Mouse (Mus musculus) cerebellum, adult 2 months (tissue): ENCODE data around the gene Sgcd.

Experiments used
- CTCF ChIP-seq: fragments of 200-500 bp; IDR thresholded peaks from 2 replicates; pipeline ENCODE4 v1.5.1; 2011; ENCODE audit warnings: low read depth, mild to moderate bottlenecking, control low read depth, low read length, moderate library complexity, borderline replicate concordance; ENCODE audit not compliant: insufficient read depth
- POLR2A ChIP-seq: fragments of 200-500 bp; IDR thresholded peaks from 2 replicates; pipeline ENCODE4 v1.6.1; 2011; ENCODE audit warnings: low read length, control low read depth, borderline replicate concordance; ENCODE audit not compliant: insufficient read depth

DNA sequence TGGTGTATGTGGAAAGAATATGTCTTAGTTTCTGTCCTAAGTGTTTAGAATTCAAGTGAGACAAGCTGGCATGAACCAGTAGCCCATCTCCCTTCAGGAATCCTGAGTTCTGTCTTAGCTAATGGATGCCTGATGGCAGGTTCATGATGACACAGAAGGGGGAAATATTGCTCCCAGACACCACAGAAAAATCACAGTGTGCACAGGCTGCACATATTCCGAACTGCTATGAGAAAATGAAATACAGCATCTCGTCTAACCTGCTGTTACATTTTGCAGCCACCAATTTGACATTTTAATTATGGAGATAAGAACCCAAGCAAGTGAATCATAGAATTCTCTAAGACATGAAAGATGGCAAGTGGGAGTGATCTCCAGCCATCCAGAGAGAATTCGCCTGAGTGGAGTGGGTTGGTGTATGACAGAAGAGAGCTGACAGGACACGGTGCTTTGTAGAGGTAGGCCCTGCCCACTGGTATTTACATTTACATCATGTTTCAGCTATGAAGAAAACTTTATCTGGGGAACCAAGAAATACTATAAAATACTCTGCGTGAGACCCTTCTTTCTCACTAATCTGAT lies 1076.0 kb downstream of the Sgcd start:
- no peak for TF ChIP-seq POLR2A
- TF ChIP-seq CTCF = no peak
